Mouse (Mus musculus): ENCODE measurements around the gene Dusp2.

GRCm38 (mm10) chr2:127314467-127315154 lies 21.3 kb upstream of the Dusp2 start:
- TF ChIP-seq POLR2A (IDR thresholded peaks at IDR 0.05; ENCODE audit: borderline replicate concordance, insufficient read depth, low read length) (no peak), CTCF (IDR thresholded peaks at IDR 0.05; ENCODE audit: borderline replicate concordance, insufficient read depth, low read depth, low read length) (no peak)
